Mouse (Mus musculus) layer of hippocampus, postnatal 36 days (tissue): ENCODE measurements at regions not wholly inside any gene's neighbourhood (a gene's known extent, or its start where the extent isn't known, plus 50 kb on each side); places are given as distances from the start of the nearest gene placed in this dataset.
A peak's percentile ranks its signal among the peaks of the same experiment; 100 is the strongest.

Experiments
- DNase-seq, 2 experiments: peaks; one replicate each; pipeline ENCODE4 v3.0.0; 2022

- peak; percentile 2 to 3 for DNase-seq
These were observed 712.7 kb upstream of the Cdh18 start for GRCm38 (mm10) chr15:21836110-21836509.

- no peak for DNase-seq
These were observed 690.3 kb upstream of the Cdh18 start for GRCm38 (mm10) chr15:21858540-21858939.

DNA sequence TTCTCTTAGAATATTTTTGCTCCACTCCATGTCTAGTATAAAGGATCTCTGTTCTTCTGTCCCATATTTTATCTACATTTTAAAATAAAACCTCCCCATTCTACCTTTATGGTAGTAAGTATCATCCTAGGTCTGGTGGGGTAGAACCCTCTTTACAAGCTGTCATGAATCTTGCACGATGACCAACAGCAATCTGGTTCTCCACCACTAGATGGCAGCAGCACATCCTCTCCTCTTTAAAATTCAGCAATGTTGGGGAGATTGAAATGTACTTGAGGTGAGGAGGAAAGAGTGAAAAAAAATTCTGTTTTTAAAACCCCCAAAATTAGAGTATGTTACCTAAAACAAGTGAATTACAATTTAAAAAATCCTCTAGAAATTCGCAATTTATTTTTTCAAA, 663.6 kb upstream of the Cdh18 start:
- peak; percentile 32 to 53 for DNase-seq
